Mouse (Mus musculus) forebrain, embryonic 13.5 days (tissue): Measurements from ENCODE around the gene Agbl1. TPM values are rescaled to one million over a fixed set of nuclear protein-coding genes. Genes with fewer than 3 reads are reported as not detected.

Experiments
- ATAC-seq: fragments of 200-750 bp; cut with Nextera tagmentation; 2 replicates; pipeline ENCODE4 v1.8.0; 2017
- H3K27ac ChIP-seq: fragments of 300-500 bp; sonication (generic); 2 replicates; pipeline ENCODE4 v1.5.1; 2015; ENCODE audit warnings: inconsistent platforms, mild to moderate bottlenecking, moderate library complexity
- H3K27me3 ChIP-seq: fragments of 300-500 bp; sonication (generic); 2 replicates; pipeline ENCODE4 v1.6.1; 2015; ENCODE audit warnings: mild to moderate bottlenecking, inconsistent platforms
- H3K36me3 ChIP-seq: fragments of 300-500 bp; sonication (generic); 2 replicates; pipeline ENCODE4 v1.6.1; 2015; ENCODE audit warnings: mild to moderate bottlenecking, inconsistent platforms; ENCODE audit not compliant: poor library complexity, severe bottlenecking
- H3K4me1 ChIP-seq: fragments of 300-500 bp; sonication (generic); 2 replicates; pipeline ENCODE4 v1.6.1; 2015; ENCODE audit warnings: inconsistent platforms
- H3K4me2 ChIP-seq: fragments of 300-500 bp; sonication (generic); 2 replicates; pipeline ENCODE4 v1.6.1; 2015; ENCODE audit warnings: inconsistent platforms, mild to moderate bottlenecking, moderate library complexity
- H3K4me3 ChIP-seq: fragments of 300-500 bp; sonication (generic); 2 replicates; pipeline ENCODE4 v1.5.1; 2015; ENCODE audit warnings: mild to moderate bottlenecking, inconsistent platforms
- H3K9ac ChIP-seq: fragments of 300-500 bp; sonication (generic); 2 replicates; pipeline ENCODE4 v1.6.1; 2015; ENCODE audit warnings: mild to moderate bottlenecking, inconsistent platforms
- H3K9me3 ChIP-seq: fragments of 300-500 bp; sonication (generic); replicated peaks from 2 replicates; pipeline ENCODE4 v1.6.1; 2016; ENCODE audit warnings: inconsistent platforms
- WGBS: fragments of 180-500 bp; shearing (Covaris S2); methylation state at CpG from one replicate; pipeline ENCODE4 v1.1.7; 2015; 5-methylcytosine and 5-hydroxymethylcytosine counted together
- polyA plus RNA-seq: library from polyadenylated mRNA; unstranded; fragments of >200 nt; fragmentation: Nextera tagmentation; extraction: Ambion mirVana; gene quantifications from 2 replicates; pipeline ENCODE4 v1.2.1, GENCODE M21; 2015

The Agbl1 gene
- polyA plus RNA-seq, 1 experiment from 2014 or later: 0.18 TPM

DNA sequence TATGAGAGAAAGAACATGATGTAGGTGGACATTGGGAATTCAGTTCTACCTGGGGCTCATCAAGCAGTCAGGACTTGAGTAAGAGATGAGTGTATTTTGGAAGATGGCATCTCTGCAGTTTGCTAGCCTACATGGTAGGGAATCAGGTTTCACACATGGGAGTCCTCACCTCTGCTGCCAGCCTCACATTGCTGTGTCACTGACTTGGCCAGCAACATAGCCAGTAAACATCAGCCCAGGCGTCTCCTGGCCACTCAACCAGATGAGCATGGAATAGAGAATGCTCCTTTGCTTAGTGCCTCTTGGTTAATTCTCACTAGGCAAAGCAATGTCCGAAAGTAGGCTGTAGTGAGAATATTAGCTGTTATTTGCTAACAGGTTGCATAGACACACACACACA lies 255.9 kb downstream of the Agbl1 start:
- 92% methylated on average over 2 of the region's 2 CpGs for WGBS
- ATAC-seq: no peak
- H3K27ac ChIP-seq: no peak overlapping the region

DNA sequence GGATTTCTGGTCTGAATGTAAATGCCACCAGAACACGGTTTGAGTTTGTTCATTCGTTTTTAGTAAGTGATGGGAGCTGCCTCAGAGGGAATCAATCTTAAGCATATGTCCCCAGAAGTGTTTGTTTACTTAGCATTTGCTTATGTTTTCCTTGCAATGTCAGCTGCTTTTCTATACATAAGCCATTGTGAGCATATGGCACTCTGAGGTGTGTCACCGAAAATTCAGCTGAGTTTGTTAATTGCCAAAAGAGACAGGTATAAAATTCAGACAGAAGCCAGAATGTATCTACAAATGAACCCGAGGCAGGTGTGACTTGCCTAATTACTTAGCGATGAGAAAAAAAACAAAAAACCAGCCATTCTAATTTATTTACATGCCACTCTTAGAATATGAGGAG lies 257.8 kb downstream of the Agbl1 start:
- Histone ChIP-seq H3K4me3 (no peak overlapping the region), H3K4me1 (no peaks in the 10 kb centered on the region), H3K27me3 (no peaks in the 10 kb centered on the region), H3K9me3 (no peaks in the 10 kb centered on the region), H3K27ac (no peak overlapping the region), H3K4me2 (no peak overlapping the region), H3K9ac (no peak overlapping the region), H3K36me3 (no peaks in the 10 kb centered on the region)
- peak; percentile 16; the same call in 1 of the 2 replicates for ATAC-seq
- WGBS: 76% methylated on average over 5 of the region's 5 CpGs

More for the DNA sequence above, 255.9 kb downstream of the Agbl1 start:
- Histone ChIP-seq H3K36me3 (no peaks in the 10 kb centered on the region), H3K4me2 (no peak overlapping the region), H3K27me3 (no peaks in the 10 kb centered on the region), H3K4me3 (no peak overlapping the region), H3K9me3 (no peaks in the 10 kb centered on the region), H3K4me1 (no peaks in the 10 kb centered on the region), H3K9ac (no peak overlapping the region)

DNA sequence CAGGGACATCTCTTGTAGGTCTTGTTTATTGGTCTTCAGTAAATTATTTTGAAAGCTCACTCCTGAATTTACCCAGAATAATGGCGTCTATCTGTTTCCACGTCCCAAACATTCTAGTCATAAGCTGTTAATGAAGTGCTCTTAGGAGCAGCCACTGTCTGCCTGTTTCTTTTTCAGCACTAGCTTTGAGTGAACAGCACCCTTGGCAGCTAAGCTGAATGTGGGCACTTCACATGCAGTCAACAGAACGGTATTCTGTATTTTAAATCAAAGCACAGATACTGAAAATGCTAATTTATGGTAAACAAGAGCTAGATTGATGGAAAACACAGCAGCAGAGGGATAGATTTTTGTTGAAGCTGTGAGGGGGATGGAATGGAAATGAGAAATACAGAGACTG lies 294.6 kb downstream of the Agbl1 start:
- H3K4me3 ChIP-seq: no peak overlapping the region
- 44% methylated on average over 3 of the region's 3 CpGs for WGBS
- no peaks in the 10 kb centered on the region for H3K27me3 ChIP-seq
- no peaks in the 10 kb centered on the region for H3K4me1 ChIP-seq
- no peak overlapping the region for H3K9ac ChIP-seq
- no peaks in the 10 kb centered on the region for H3K36me3 ChIP-seq
- H3K9me3 ChIP-seq: no peaks in the 10 kb centered on the region
- no peak overlapping the region for H3K4me2 ChIP-seq
- H3K27ac ChIP-seq: no peak overlapping the region
- ATAC-seq: peak; percentile 83; the same call in 1 of the 2 replicates

DNA sequence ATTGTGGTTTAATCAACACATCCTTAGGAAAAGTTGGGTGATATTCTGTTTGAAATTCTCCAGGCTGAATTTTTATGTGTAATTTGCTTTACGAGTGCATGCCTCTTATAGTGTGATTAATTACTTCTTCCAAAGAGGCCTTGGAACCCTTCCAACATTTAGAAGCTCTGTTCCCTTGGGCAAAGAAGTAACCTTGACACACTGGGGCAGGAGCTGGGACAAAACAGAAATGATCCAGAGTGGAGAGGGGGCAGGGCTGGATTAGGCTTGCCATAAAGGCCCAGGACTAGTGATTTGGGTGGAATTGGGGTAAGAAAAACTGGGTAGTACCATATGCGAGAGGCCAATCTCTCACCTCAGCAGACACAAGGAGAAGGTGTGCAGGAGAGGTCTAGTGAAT lies 316.8 kb downstream of the Agbl1 start:
- H3K4me2 ChIP-seq: no peak overlapping the region
- H3K4me3 ChIP-seq: no peak overlapping the region
- H3K27ac ChIP-seq: no peak overlapping the region
- no peak overlapping the region for H3K9ac ChIP-seq
- H3K36me3 ChIP-seq: no peaks in the 10 kb centered on the region
- WGBS: 25% methylated on average over 2 of the region's 2 CpGs
- H3K9me3 ChIP-seq: no peaks in the 10 kb centered on the region
- ATAC-seq: peak; percentile 75
- no peaks in the 10 kb centered on the region; the same call in 1 of the 2 replicates for H3K27me3 ChIP-seq
- peaks cover 15% of the 10 kb centered on the region for H3K4me1 ChIP-seq

DNA sequence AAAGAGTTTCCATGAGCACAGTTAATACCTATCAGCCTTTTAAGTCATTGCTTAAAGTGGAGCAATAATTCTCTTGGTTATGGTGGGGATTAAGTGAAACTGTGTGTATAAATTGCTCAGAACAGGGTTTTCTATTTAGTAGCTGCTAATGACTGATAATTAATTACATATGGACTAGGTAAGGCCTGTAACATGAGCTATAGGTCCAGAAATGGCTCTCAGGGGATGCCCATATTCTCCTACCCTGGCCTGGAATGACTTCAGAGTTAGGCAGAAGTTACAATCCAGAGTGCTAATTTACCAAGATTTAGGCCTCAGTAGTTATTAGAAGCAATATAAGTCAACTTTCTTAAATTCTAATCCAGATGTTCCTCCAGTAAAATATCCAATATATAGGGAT lies 317.6 kb downstream of the Agbl1 start:
- no peak overlapping the region for H3K4me3 ChIP-seq
- no peak for ATAC-seq
- H3K27me3 ChIP-seq: no peaks in the 10 kb centered on the region; the same call in 1 of the 2 replicates
- H3K36me3 ChIP-seq: no peaks in the 10 kb centered on the region
- no peak overlapping the region for H3K27ac ChIP-seq
- peaks cover 15% of the 10 kb centered on the region for H3K4me1 ChIP-seq
- no peak overlapping the region for H3K4me2 ChIP-seq
- H3K9ac ChIP-seq: no peak overlapping the region
- H3K9me3 ChIP-seq: no peaks in the 10 kb centered on the region

DNA sequence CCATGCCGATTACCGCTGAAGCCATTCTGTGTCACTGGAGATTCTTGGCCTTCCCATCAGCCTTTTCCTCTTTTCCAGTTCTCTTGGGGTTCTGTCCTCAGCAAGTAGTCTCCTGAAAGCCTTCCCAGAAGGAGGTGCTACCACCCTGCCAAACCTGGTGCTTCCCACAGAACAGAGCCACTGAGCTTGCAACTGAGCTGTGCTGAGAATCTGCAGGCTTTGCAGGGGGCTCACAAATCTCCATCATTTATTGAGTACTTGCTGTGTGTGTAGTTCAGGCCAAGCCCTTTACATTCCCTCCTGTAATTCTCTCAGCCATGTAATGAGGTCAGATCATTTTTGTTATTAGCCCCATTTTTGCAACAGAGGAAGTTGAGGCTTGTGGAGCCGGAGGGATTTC lies 322.2 kb downstream of the Agbl1 start:
- 92% methylated on average over 3 of the region's 3 CpGs for WGBS

DNA sequence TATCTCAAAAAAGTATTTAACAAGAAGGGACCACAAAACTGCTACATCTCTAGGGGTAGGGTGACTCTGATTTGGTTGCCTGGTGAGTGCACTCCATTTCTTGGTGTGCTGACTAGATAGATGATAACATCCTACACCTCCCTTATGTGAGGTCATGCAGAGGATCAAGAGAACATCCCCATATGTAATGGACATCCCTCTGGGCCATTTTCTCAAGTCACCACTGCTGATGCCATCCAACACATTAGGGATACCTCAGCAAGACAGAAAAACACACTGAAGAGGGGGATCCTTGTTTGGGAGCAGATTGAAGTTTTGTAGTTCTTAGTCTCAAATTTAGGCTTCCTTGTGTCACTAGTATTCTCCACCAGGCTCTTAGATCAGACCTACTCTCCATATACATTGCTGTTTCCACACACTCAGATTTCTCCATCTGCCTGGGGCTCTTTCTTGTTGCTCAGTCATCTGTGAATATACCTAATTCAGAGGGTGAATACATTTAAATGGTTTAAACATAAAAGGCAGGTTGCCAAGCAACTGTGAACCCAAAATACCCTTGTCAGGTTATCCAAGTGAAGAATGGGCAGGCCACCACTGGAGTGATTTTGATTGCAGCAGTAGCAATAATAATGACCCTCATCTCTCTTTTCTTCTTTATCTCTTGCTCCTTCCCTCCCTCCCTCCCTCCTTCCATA lies 331.0 kb downstream of the Agbl1 start:
- H3K36me3 ChIP-seq: no peaks in the 10 kb centered on the region
- no peaks in the 10 kb centered on the region for H3K27me3 ChIP-seq
- peak overlapping the region; percentile 17; the same call in 1 of the 2 replicates for H3K27ac ChIP-seq
- no peak overlapping the region for H3K4me2 ChIP-seq
- no peak overlapping the region for H3K4me3 ChIP-seq
- H3K9me3 ChIP-seq: no peaks in the 10 kb centered on the region
- ATAC-seq: peak; percentile 90
- peaks cover 17% of the 10 kb centered on the region for H3K4me1 ChIP-seq
- H3K9ac ChIP-seq: no peak overlapping the region

More for the DNA sequence above, 322.2 kb downstream of the Agbl1 start:
- H3K27ac ChIP-seq: no peak overlapping the region
- no peak overlapping the region for H3K4me2 ChIP-seq
- H3K4me3 ChIP-seq: no peak overlapping the region
- H3K4me1 ChIP-seq: peaks cover 1% of the 10 kb centered on the region; the same call in 1 of the 2 replicates
- ATAC-seq: no peak
- H3K27me3 ChIP-seq: no peaks in the 10 kb centered on the region
- no peak overlapping the region for H3K9ac ChIP-seq
- no peaks in the 10 kb centered on the region for H3K9me3 ChIP-seq
- H3K36me3 ChIP-seq: no peaks in the 10 kb centered on the region

DNA sequence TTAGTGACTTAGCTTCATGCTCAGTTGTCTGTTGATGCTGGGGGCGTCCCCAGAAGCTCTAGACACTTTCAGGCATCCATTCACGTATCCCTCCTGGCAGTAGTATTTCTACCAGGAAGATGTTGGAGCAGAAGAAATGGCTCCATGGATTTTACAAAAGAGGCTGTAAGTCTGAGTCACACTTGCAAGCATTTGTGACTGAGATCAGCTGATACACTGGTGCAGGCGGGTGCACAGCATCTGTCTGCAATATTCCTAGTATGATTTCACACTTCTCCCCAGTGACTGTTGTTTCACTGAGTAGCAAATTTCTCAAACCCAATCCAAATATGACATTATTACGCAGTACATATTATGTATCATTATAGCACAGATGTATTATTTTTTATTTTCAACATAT lies 332.8 kb downstream of the Agbl1 start:
- Histone ChIP-seq H3K4me2 (no peak overlapping the region), H3K27ac (no peak overlapping the region), H3K4me1 (peaks cover 17% of the 10 kb centered on the region), H3K4me3 (no peak overlapping the region), H3K27me3 (no peaks in the 10 kb centered on the region), H3K9ac (no peak overlapping the region), H3K36me3 (no peaks in the 10 kb centered on the region), H3K9me3 (no peaks in the 10 kb centered on the region)
- 85% methylated on average over 4 of the region's 4 CpGs for WGBS
- ATAC-seq: no peak

DNA sequence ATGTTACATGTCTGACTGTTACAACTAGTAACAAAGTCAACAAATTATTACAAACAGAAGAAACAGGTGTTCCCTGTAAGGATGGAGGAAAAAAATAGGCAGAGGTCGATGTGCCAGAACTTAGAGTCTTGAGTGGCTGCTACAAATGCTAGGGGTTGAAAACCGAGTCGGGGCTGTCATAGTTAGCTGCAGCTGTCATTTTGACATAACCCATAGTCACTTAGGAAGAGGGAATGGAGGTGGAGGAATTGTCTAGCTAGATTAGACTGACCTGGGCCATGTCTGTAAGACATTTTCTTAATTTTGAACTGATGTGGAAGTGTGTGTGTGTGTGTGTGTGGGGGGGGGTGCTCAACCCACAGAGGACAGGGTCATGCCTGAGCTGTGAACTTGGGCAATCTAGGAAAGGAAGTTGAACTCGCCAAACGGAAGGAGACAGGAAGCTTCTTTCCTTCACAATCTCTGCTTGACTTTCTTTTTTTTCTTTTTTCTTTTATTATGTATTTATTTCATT lies 364.9 kb downstream of the Agbl1 start:
- Histone ChIP-seq H3K4me3 (no peak overlapping the region), H3K4me2 (no peak overlapping the region), H3K9me3 (no peaks in the 10 kb centered on the region), H3K36me3 (no peaks in the 10 kb centered on the region), H3K27me3 (no peaks in the 10 kb centered on the region), H3K4me1 (0 out of 2 replicates have a peak, but pooled peaks cover 5% of the 10 kb centered on the region), H3K9ac (no peak overlapping the region), H3K27ac (no peak overlapping the region)
- ATAC-seq: no peak
- WGBS: 91% methylated on average over 5 of the region's 5 CpGs

DNA sequence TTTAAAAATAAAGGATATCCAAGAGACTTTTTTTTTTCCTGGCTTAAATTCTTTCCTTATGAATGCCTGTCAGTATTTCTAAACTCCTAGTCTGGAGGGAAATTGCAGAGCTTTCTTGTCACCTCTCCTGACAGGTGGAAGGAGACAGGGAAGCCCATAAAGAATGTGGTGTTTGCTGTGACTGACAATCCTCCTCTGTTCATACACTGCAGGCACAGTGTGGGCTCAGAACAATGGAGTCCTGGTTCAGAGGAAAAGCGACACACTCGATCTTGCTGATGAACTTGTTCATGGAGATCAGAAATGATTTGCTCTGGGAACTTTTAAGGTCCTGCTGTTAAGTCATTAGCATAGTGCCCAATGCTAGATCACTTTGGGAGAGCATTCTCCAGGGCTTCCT lies 368.1 kb downstream of the Agbl1 start:
- no peak overlapping the region for H3K4me3 ChIP-seq
- ATAC-seq: peak; percentile 68; the same call in 1 of the 2 replicates
- 25% methylated on average over 2 of the region's 2 CpGs for WGBS
- no peaks in the 10 kb centered on the region for H3K36me3 ChIP-seq
- no peaks in the 10 kb centered on the region for H3K27me3 ChIP-seq
- H3K9me3 ChIP-seq: no peaks in the 10 kb centered on the region
- no peak overlapping the region for H3K9ac ChIP-seq
- H3K27ac ChIP-seq: no peak overlapping the region
- H3K4me1 ChIP-seq: 0 out of 2 replicates have a peak, but pooled peaks cover 5% of the 10 kb centered on the region
- H3K4me2 ChIP-seq: no peak overlapping the region

DNA sequence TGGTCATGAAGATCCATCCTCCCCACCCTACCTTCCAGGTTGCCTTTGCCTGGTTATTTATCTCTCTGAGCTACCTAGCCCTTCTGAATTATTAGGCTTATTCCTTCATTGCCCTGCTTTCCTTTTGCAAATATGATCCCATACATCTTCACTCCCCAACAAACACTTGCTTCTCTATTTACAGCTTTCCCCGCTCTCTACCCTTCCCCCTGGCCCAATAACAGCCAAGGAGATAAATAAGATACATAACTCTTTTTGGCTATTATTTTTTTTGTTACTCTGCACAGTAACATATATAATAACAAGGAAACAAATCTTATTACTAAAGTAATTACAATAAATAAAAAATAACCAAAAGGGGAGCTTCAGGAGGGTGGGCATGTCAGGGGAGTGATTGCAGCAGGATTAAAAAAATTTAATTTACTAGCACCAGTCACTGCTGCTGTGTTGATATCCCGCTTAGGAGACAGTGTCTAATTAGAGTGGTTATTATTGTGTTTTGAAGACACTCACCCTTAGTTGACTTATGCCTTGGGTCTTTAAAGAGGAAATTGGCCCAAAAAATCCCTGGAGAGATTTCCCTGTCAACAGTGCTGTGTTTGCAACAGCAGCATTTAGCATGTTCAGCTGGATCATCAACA lies 370.5 kb downstream of the Agbl1 start:
- H3K27ac ChIP-seq: no peak overlapping the region
- no peak overlapping the region for H3K4me3 ChIP-seq
- H3K36me3 ChIP-seq: no peaks in the 10 kb centered on the region
- no peaks in the 10 kb centered on the region for H3K27me3 ChIP-seq
- H3K9me3 ChIP-seq: no peaks in the 10 kb centered on the region
- H3K4me2 ChIP-seq: no peak overlapping the region
- H3K9ac ChIP-seq: no peak overlapping the region
- WGBS: 79% methylated on average over 2 of the region's 2 CpGs
- 0 out of 2 replicates have a peak, but pooled peaks cover 5% of the 10 kb centered on the region for H3K4me1 ChIP-seq
- ATAC-seq: no peak

DNA sequence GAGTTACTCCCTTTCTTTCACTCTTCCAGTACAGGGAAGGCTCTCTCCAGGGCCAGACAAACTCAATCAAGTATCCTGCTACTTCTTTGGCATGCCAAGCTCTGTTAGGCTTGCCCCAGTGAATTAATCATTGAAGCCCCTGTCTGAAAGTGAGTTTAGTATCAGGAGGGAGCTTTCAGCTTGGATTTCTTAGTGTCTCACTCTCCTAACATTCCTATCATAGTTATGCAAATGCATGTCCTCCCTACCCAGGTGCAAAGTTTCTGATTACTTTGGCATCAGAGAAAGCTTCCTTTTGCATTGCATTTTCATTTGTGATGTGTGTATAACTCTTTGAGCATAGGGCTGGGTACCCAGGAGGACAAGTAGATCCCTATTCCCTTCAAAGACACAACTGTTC lies 399.8 kb downstream of the Agbl1 start:
- Histone ChIP-seq H3K4me2 (no peak overlapping the region), H3K27ac (no peak overlapping the region)
- no peak for ATAC-seq

More for the DNA sequence above, 399.8 kb downstream of the Agbl1 start:
- Histone ChIP-seq H3K4me3 (no peak overlapping the region), H3K9ac (no peak overlapping the region), H3K4me1 (no peaks in the 10 kb centered on the region), H3K36me3 (no peaks in the 10 kb centered on the region), H3K27me3 (no peaks in the 10 kb centered on the region), H3K9me3 (no peaks in the 10 kb centered on the region)
